Mouse (Mus musculus) limb, embryonic 13.5 days (tissue): ENCODE data around the gene Brd9. TPM values are rescaled to one million over a fixed set of nuclear protein-coding genes. Genes with fewer than 3 reads are reported as not detected.
A peak's percentile ranks its signal among the peaks of the same experiment; 100 is the strongest.

Source experiments
- ATAC-seq: fragments of 200-750 bp; cut with Nextera tagmentation; 2 replicates; pipeline ENCODE4 v1.8.0; 2017; ENCODE audit warnings: low read depth, moderate number of reproducible peaks, moderate TSS enrichment; ENCODE audit not compliant: low FRiP score
- H3K27ac ChIP-seq: fragments of 300-500 bp; sonication (generic); 2 replicates; pipeline ENCODE4 v1.5.1; 2015; ENCODE audit warnings: inconsistent platforms, mild to moderate bottlenecking, moderate library complexity
- H3K27me3 ChIP-seq: fragments of 300-500 bp; sonication (generic); 2 replicates; pipeline ENCODE4 v1.6.1; 2015; ENCODE audit warnings: mild to moderate bottlenecking, inconsistent platforms
- H3K36me3 ChIP-seq: fragments of 300-500 bp; sonication (generic); 2 replicates; pipeline ENCODE4 v1.6.1; 2015; ENCODE audit warnings: inconsistent platforms, mild to moderate bottlenecking, moderate library complexity
- H3K4me1 ChIP-seq: fragments of 300-500 bp; sonication (generic); 2 replicates; pipeline ENCODE4 v1.6.1; 2015; ENCODE audit warnings: inconsistent platforms
- H3K4me2 ChIP-seq: fragments of 300-500 bp; sonication (generic); replicated peaks from 2 replicates; pipeline ENCODE4 v1.6.1; 2015; ENCODE audit warnings: inconsistent platforms, mild to moderate bottlenecking, moderate library complexity
- H3K4me3 ChIP-seq: fragments of 300-500 bp; sonication (generic); 2 replicates; pipeline ENCODE4 v1.5.1; 2015; ENCODE audit warnings: moderate library complexity, mild to moderate bottlenecking, inconsistent platforms
- H3K9ac ChIP-seq: fragments of 300-500 bp; sonication (generic); 2 replicates; pipeline ENCODE4 v1.6.1; 2015; ENCODE audit warnings: mild to moderate bottlenecking, inconsistent platforms
- H3K9me3 ChIP-seq: fragments of 300-500 bp; sonication (generic); 2 replicates; pipeline ENCODE4 v1.6.1; 2016; ENCODE audit warnings: inconsistent platforms
- WGBS: fragments of 180-500 bp; shearing (Covaris S2); methylation state at CpG from one replicate; pipeline ENCODE4 v1.1.7; 2015; 5-methylcytosine and 5-hydroxymethylcytosine counted together
- polyA plus RNA-seq: library from polyadenylated mRNA; unstranded; fragments of >200 nt; fragmentation: Nextera tagmentation; extraction: Ambion mirVana; gene quantifications from 2 replicates; pipeline ENCODE4 v1.2.1, GENCODE M21; 2015

Gene Brd9
- 64.7 and 65.4 TPM in 2 replicates for polyA plus RNA-seq

- Histone ChIP-seq H3K36me3 (peaks cover 58% of the 10 kb centered on the region), H3K4me1 (peaks cover 15% of the 10 kb centered on the region), H3K27ac (peak within 1 kb of the TSS; percentile 83), H3K27me3 (no peaks in the 10 kb centered on the region), H3K9ac (peak within 1 kb of the TSS; percentile 75), H3K9me3 (no peaks in the 10 kb centered on the region), H3K4me2 (peak within 1 kb of the TSS; percentile 69), H3K4me3 (peak within 1 kb of the TSS; percentile 80)
- ATAC-seq: peak; percentile 97
- WGBS: under 1% methylated on average over 81 of the region's 82 CpGs
Measured at GRCm38 (mm10) chr13:73937321-73938176, at the start of gene Brd9, which contains the start of gene Trip13. Gene Brd9 (plus strand): TSS chr13:73937811. Gene Trip13 (minus strand): TSS chr13:73937784.

- Histone ChIP-seq H3K4me2 (no peak overlapping the region), H3K4me3 (no peak overlapping the region), H3K9ac (no peak overlapping the region), H3K9me3 (no peaks in the 10 kb centered on the region), H3K27me3 (no peaks in the 10 kb centered on the region), H3K4me1 (peaks cover 22% of the 10 kb centered on the region), H3K36me3 (no peaks in the 10 kb centered on the region), H3K27ac (0 out of 2 replicates have a peak overlapping the region, but pooled peaks have one; percentile 17)
- ATAC-seq: peak; percentile 83
- WGBS: 31% methylated on average over 6 of the region's 6 CpGs
Measured at GRCm38 (mm10) chr13:73892493-73893178, 45.0 kb upstream of the Brd9 start.

- ATAC-seq: no peak
- Histone ChIP-seq H3K9ac (no peak overlapping the region), H3K27me3 (no peaks in the 10 kb centered on the region), H3K4me2 (no peak overlapping the region), H3K9me3 (no peaks in the 10 kb centered on the region), H3K4me1 (peaks cover 10% of the 10 kb centered on the region), H3K4me3 (no peak overlapping the region), H3K36me3 (no peaks in the 10 kb centered on the region), H3K27ac (no peak overlapping the region)
- 70% methylated on average over 3 of the region's 3 CpGs for WGBS
Measured at GRCm38 (mm10) chr13:73897561-73897960, 40.0 kb upstream of the Brd9 start.

DNA sequence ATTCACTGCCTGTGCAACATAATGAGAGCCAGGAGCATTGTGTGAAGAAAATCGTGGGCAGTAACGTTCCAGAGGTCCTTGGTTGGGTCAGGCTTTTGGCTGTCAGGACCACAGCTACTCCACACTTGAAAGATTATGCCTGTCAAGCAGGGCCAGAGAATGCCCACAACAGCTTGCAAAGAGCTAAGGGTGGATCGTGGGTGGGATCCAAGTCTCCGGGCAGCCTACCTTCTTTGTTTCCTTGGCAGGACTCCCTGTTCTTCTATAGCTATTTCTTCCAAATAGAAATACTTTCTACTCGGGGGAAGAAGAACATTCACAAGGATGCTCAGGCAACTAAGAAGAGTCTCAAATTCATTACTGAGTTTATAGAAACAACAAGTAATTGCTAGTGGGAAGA lies 30.5 kb upstream of the Brd9 start:
- Histone ChIP-seq H3K4me3 (no peak overlapping the region), H3K36me3 (peaks cover 11% of the 10 kb centered on the region), H3K27ac (no peak overlapping the region), H3K4me2 (no peak overlapping the region), H3K9me3 (no peaks in the 10 kb centered on the region), H3K9ac (no peak overlapping the region), H3K27me3 (no peaks in the 10 kb centered on the region), H3K4me1 (no peaks in the 10 kb centered on the region)
- WGBS: 80% methylated on average over 5 of the region's 5 CpGs
- ATAC-seq: no peak

DNA sequence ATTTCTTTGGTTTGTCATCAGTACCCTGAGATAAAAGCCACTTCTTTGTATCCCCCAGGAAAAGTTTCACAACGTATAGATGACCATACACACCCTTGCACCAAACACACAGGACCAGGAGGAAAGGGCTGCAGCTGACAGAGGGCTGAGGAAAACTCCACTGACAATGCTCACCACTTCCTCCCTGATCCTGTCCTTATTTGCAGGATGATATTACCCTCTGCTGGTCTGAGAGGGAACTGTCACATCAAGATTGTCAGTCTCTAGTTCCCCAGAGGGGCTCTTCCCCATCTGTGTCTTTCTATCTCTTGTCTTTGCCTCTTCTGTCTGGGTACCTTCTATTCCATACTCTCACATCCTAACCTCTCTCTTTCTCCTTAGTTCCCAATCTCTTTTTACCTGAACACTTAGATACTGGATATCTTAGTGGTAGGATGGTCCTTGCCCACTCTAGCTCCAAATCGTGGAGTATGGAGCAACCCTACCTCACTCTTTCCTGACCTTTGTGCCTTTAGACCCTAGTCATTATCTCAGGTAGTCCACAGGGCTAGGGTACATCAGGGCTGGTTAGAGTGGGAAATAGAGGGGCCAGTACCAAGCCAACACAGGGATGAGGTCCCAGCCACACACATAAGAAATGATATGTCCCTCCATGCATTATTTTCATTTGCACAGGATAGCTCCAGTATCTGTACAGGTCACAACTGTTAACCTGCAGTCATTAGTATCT lies 29.8 kb upstream of the Brd9 start:
- no peaks in the 10 kb centered on the region for H3K9me3 ChIP-seq
- 54% methylated on average over 2 of the region's 2 CpGs for whole genome bisulfite sequencing
- H3K27me3 ChIP-seq: no peaks in the 10 kb centered on the region
- H3K4me2 ChIP-seq: no peak overlapping the region
- no peak overlapping the region for H3K27ac ChIP-seq
- no peak overlapping the region for H3K4me3 ChIP-seq
- H3K4me1 ChIP-seq: no peaks in the 10 kb centered on the region
- no peak overlapping the region for H3K9ac ChIP-seq
- ATAC-seq: peak; percentile 40; the same call in 1 of the 2 replicates
- peaks cover 14% of the 10 kb centered on the region for H3K36me3 ChIP-seq

GRCm38 (mm10) chr13:73913066-73913465 lies 24.5 kb upstream of the Brd9 start:
- Histone ChIP-seq H3K27ac (no peak overlapping the region), H3K9me3 (no peaks in the 10 kb centered on the region), H3K36me3 (peaks cover 61% of the 10 kb centered on the region), H3K27me3 (no peaks in the 10 kb centered on the region), H3K9ac (no peak overlapping the region), H3K4me2 (no peak overlapping the region), H3K4me1 (no peaks in the 10 kb centered on the region), H3K4me3 (no peak overlapping the region)
- no peak for ATAC-seq
- 94% methylated on average over 4 of the region's 4 CpGs for WGBS

DNA sequence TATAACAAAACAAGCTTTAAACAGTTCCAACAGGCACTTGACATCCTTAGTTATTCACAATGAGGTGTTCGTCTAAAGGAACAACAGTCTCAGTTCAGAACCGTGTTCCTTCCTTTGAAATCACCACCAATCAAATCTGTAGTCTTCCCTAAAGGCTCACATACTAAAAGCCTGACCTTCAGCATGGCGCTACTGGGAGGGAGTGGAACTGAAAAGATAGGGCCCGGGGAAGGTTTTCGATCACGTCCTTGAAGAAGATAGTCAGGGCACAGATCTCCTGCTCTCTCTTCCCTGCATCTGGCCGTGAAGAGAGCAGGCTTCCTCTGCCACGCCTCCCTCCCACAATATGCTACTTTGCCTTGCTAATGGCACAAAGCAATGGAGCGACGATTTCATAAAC lies 5.4 kb upstream of the Brd9 start:
- WGBS: 90% methylated on average over 10 of the region's 10 CpGs
- no peaks in the 10 kb centered on the region for H3K9me3 ChIP-seq
- H3K4me3 ChIP-seq: no peak overlapping the region
- no peak overlapping the region for H3K4me2 ChIP-seq
- no peak for ATAC-seq
- peaks cover 7% of the 10 kb centered on the region for H3K4me1 ChIP-seq
- H3K27ac ChIP-seq: no peak overlapping the region
- peaks cover 70% of the 10 kb centered on the region for H3K36me3 ChIP-seq
- H3K27me3 ChIP-seq: no peaks in the 10 kb centered on the region
- no peak overlapping the region for H3K9ac ChIP-seq

DNA sequence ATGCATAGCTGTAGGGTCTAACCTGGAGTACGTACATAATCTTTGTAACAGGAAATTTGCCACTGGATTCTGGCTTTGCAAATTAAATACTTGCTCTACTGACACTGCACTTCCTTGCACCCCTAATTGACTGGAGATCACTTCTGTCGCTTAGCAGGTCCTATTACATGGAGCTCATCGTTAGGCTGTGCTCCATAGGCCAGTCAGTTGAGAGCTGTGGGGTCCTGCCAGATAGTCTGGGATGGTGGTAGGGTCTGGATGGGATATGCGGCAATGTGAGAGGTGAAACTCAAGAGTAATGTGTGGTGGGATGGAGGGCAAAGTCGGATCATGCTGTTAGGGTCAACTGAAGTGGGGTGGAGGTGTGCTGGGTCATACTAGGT lies 682 bp upstream of the Brd9 start:
- peak overlapping the region; percentile 75 for H3K9ac ChIP-seq
- peak overlapping the region; percentile 69 for H3K4me2 ChIP-seq
- H3K4me3 ChIP-seq: peak overlapping the region; percentile 80
- no peak overlapping the region for H3K27ac ChIP-seq
- WGBS: 13% methylated on average over 5 of the region's 5 CpGs
- H3K36me3 ChIP-seq: peaks cover 56% of the 10 kb centered on the region
- H3K9me3 ChIP-seq: no peaks in the 10 kb centered on the region
- no peaks in the 10 kb centered on the region for H3K27me3 ChIP-seq
- ATAC-seq: no peak
- H3K4me1 ChIP-seq: peaks cover 15% of the 10 kb centered on the region

GRCm38 (mm10) chr13:73938177-73938560 lies 558 bp downstream of the Brd9 start:
- H3K9me3 ChIP-seq: no peaks in the 10 kb centered on the region
- H3K27me3 ChIP-seq: no peaks in the 10 kb centered on the region
- peaks cover 15% of the 10 kb centered on the region for H3K4me1 ChIP-seq
- no peak; the same call in 1 of the 2 replicates for ATAC-seq
- H3K36me3 ChIP-seq: peaks cover 60% of the 10 kb centered on the region
- H3K9ac ChIP-seq: peak overlapping the region; percentile 75
- WGBS: 50% methylated on average over 13 of the region's 13 CpGs
- peak overlapping the region; percentile 83; the same call in 1 of the 2 replicates for H3K27ac ChIP-seq
- peak overlapping the region; percentile 69 for H3K4me2 ChIP-seq
- peak overlapping the region; percentile 80 for H3K4me3 ChIP-seq

- H3K4me3 ChIP-seq: no peak overlapping the region
- H3K4me2 ChIP-seq: no peak overlapping the region; the same call in 1 of the 2 replicates
- no peak overlapping the region for H3K27ac ChIP-seq
- no peak overlapping the region for H3K9ac ChIP-seq
- peaks cover 67% of the 10 kb centered on the region for H3K36me3 ChIP-seq
- 94% methylated on average over 5 of the region's 5 CpGs for WGBS
- H3K9me3 ChIP-seq: no peaks in the 10 kb centered on the region
- no peaks in the 10 kb centered on the region for H3K27me3 ChIP-seq
- no peak for ATAC-seq
- peaks cover 15% of the 10 kb centered on the region for H3K4me1 ChIP-seq
Measured at GRCm38 (mm10) chr13:73939101-73939500, 1.5 kb downstream of the Brd9 start.

GRCm38 (mm10) chr13:73944606-73945005 lies 7.0 kb downstream of the Brd9 start:
- 87% methylated on average over 9 of the region's 9 CpGs for WGBS
- ATAC-seq: no peak
- Histone ChIP-seq H3K36me3 (peaks cover 93% of the 10 kb centered on the region), H3K27me3 (no peaks in the 10 kb centered on the region), H3K9me3 (no peaks in the 10 kb centered on the region), H3K27ac (no peak overlapping the region), H3K4me3 (no peak overlapping the region), H3K4me2 (no peak overlapping the region), H3K9ac (no peak overlapping the region), H3K4me1 (no peaks in the 10 kb centered on the region)
